In genomic region chr4:32889246-32889645, GRCm38 (mm10) we compare ENCODE assay signal across 8 mouse cellular contexts.
DNase-seq lines count a peak whose midpoint lies in the region; ATAC-seq and TF ChIP-seq lines count a peak whose summit lies in the region.

No protein-coding gene starts in this region.

- peaks cover 12% of the 10 kb centered on the region for H3K9me3 ChIP-seq in hindbrain, embryonic 12.5 days (replicated peaks)
- H3K9me3 ChIP-seq in midbrain, embryonic 13.5 days: peaks cover 11% of the 10 kb centered on the region; the same call in 1 of the 2 replicates

- ATAC-seq in hindbrain, embryonic 12.5 days (ENCODE audit: low FRiP score): peak; percentile 52
- ATAC-seq in midbrain, embryonic 13.5 days: peak; percentile 88

- peak; percentile 59 for DNase-seq in layer of hippocampus, adult 11-12 months (ENCODE audit: low spot score)
- DNase-seq in layer of hippocampus, postnatal 25 days (ENCODE audit: extremely low spot score in 1 of 2, low spot score in 1 of 2): no peak
- DNase-seq in cerebellum, adult 11 months: peak; percentile 22
- peak; percentile 70 for DNase-seq in gastrocnemius, adult 2 months
- peak; percentile 48 for DNase-seq in layer of hippocampus, adult 9-11 months
- peak; percentile 36 to 51 for DNase-seq in thymus, postnatal 36 days

- intact Hi-C loops in gastrocnemius, adult 2 months (cut with DNase I): no loop called here

- 0 out of 2 replicates have a peak, but pooled peaks cover 4% of the 10 kb centered on the region for H3K36me3 ChIP-seq in hindbrain, embryonic 12.5 days
- 0 out of 2 replicates have a peak, but pooled peaks cover 1% of the 10 kb centered on the region for H3K36me3 ChIP-seq in midbrain, embryonic 13.5 days

- no peak for TF ChIP-seq CTCF in gastrocnemius, adult 2 months (IDR thresholded peaks at IDR 0.05)

- WGBS in hindbrain, embryonic 12.5 days: 55% methylated on average over 11 of the region's 11 CpGs
- WGBS in midbrain, embryonic 13.5 days: 41% methylated on average over 11 of the region's 11 CpGs

- peak overlapping the region; percentile 56; the same call in 1 of the 2 replicates for H3K27ac ChIP-seq in gastrocnemius, adult 2 months
- peak overlapping the region; percentile 76 for H3K27ac ChIP-seq in hindbrain, embryonic 12.5 days
- H3K27ac ChIP-seq in midbrain, embryonic 13.5 days: peak overlapping the region; percentile 74

- H3K9ac ChIP-seq in hindbrain, embryonic 12.5 days: no peak overlapping the region
- 0 out of 2 replicates have a peak overlapping the region, but pooled peaks have one; percentile 3 for H3K9ac ChIP-seq in midbrain, embryonic 13.5 days (replicated peaks)

- peaks cover 16% of the 10 kb centered on the region for H3K4me1 ChIP-seq in hindbrain, embryonic 12.5 days
- H3K4me1 ChIP-seq in midbrain, embryonic 13.5 days (replicated peaks): peaks cover 25% of the 10 kb centered on the region

- H3K4me3 ChIP-seq in gastrocnemius, adult 2 months: peak overlapping the region; percentile 59
- no peak overlapping the region for H3K4me3 ChIP-seq in hindbrain, embryonic 12.5 days
- no peak overlapping the region for H3K4me3 ChIP-seq in midbrain, embryonic 13.5 days (replicated peaks)

- H3K4me2 ChIP-seq in hindbrain, embryonic 12.5 days (replicated peaks): no peak overlapping the region
- 0 out of 2 replicates have a peak overlapping the region, but pooled peaks have one; percentile 14 for H3K4me2 ChIP-seq in midbrain, embryonic 13.5 days (replicated peaks)

- 0 out of 2 replicates have a peak, but pooled peaks cover 3% of the 10 kb centered on the region for H3K27me3 ChIP-seq in hindbrain, embryonic 12.5 days
- H3K27me3 ChIP-seq in midbrain, embryonic 13.5 days: no peaks in the 10 kb centered on the region

Comparison
In these comparisons a context has a peak if more than half of its experiments do, and no peak if none do; other contexts are left out.
1. DNase-seq: peak in layer of hippocampus, adult 11-12 months (single experiment), cerebellum, adult 11 months (single experiment), gastrocnemius, adult 2 months (single experiment), layer of hippocampus, adult 9-11 months (single experiment) and thymus, postnatal 36 days (2 of 2); none in layer of hippocampus, postnatal 25 days (0 of 2).
2. Peak in every context shown above with its lines, with median percentiles within 50 percentile points of each other: H3K27ac ChIP-seq.